Mouse (Mus musculus) kidney, embryonic 14.5 days (tissue): ENCODE data around the gene Ighmbp2. TPM values are rescaled to one million over a fixed set of nuclear protein-coding genes. Genes with fewer than 3 reads are reported as not detected.

Experiments
- ATAC-seq: fragments of 200-750 bp; cut with Nextera tagmentation; 2 replicates; pipeline ENCODE4 v1.8.0; 2017; ENCODE audit warnings: moderate number of reproducible peaks, mild to moderate bottlenecking, moderate TSS enrichment, moderate library complexity; ENCODE audit not compliant: low FRiP score, low TSS enrichment
- H3K27ac ChIP-seq: fragments of 300-500 bp; sonication (generic); 2 replicates; pipeline ENCODE4 v1.5.1; 2014; ENCODE audit warnings: low read depth, mild to moderate bottlenecking, low read length, moderate library complexity, mixed read lengths
- H3K27me3 ChIP-seq: fragments of 300-500 bp; sonication (generic); 2 replicates; pipeline ENCODE4 v1.6.1; 2014; ENCODE audit warnings: mild to moderate bottlenecking, low read length; ENCODE audit not compliant: control insufficient read depth, insufficient read depth
- H3K36me3 ChIP-seq: fragments of 300-500 bp; sonication (generic); 2 replicates; pipeline ENCODE4 v1.6.1; 2014; ENCODE audit warnings: low read length, mixed read lengths; ENCODE audit not compliant: control insufficient read depth, insufficient read depth
- H3K4me1 ChIP-seq: fragments of 300-500 bp; sonication (generic); 2 replicates; pipeline ENCODE4 v1.6.1; 2014; ENCODE audit warnings: low read length, mixed read lengths; ENCODE audit not compliant: control insufficient read depth, insufficient read depth
- H3K4me2 ChIP-seq: fragments of 300-500 bp; sonication (generic); replicated peaks from 2 replicates; pipeline ENCODE4 v1.6.1; 2014; ENCODE audit warnings: low read depth, mild to moderate bottlenecking, low read length
- H3K4me3 ChIP-seq: fragments of 300-500 bp; sonication (generic); 2 replicates; pipeline ENCODE4 v1.5.1; 2014; ENCODE audit warnings: mild to moderate bottlenecking, low read length
- H3K9ac ChIP-seq: fragments of 300-500 bp; sonication (generic); 2 replicates; pipeline ENCODE4 v1.6.1; 2014; ENCODE audit warnings: low read depth, mild to moderate bottlenecking, low read length, moderate library complexity
- H3K9me3 ChIP-seq: fragments of 300-500 bp; sonication (generic); 2 replicates; pipeline ENCODE4 v1.6.1; 2016; ENCODE audit warnings: low read length; ENCODE audit not compliant: control insufficient read depth
- WGBS: fragments of 180-500 bp; shearing (Covaris S2); extraction: QIAGEN DNeasy Blood & Tissue Kit; methylation state at CpG from one replicate; pipeline ENCODE4 v1.1.7; 2014; 5-methylcytosine and 5-hydroxymethylcytosine counted together
- polyA plus RNA-seq: library from polyadenylated mRNA; unstranded; fragments of >200 nt; fragmentation: Nextera tagmentation; extraction: Ambion mirVana; gene quantifications from 2 replicates; pipeline ENCODE4 v1.2.1, GENCODE M21; 2014

Ighmbp2 gene
- polyA plus RNA-seq, 1 experiment from 2014 or later, result 8.8 TPM

DNA sequence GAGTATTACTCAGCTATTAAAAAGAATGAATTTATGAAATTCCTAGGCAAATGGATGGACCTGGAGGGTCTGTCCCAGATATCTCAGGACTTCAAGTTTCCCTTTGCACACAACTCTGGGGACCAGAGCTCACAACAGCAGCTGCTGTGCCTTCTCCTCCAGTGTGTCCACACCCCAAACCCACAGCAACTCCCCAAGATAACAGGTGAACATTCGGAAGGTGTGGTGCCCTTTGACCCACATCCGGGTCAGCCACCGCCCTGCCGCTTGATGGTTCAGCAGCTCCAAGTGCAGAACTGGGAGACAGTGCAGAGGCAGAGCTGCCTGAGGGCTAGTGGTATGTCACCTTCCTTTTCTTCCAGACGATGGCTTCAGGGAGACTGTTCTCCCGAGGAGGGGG, 12.4 kb upstream of the Ighmbp2 start:
- Histone ChIP-seq H3K9ac (no peak overlapping the region), H3K9me3 (no peaks in the 10 kb centered on the region), H3K36me3 (peaks cover 12% of the 10 kb centered on the region), H3K4me3 (no peak overlapping the region), H3K27me3 (no peaks in the 10 kb centered on the region), H3K27ac (no peak overlapping the region), H3K4me2 (no peak overlapping the region), H3K4me1 (no peaks in the 10 kb centered on the region)
- WGBS, result 85% methylated on average over 6 of the region's 6 CpGs
- no peak for ATAC-seq

DNA sequence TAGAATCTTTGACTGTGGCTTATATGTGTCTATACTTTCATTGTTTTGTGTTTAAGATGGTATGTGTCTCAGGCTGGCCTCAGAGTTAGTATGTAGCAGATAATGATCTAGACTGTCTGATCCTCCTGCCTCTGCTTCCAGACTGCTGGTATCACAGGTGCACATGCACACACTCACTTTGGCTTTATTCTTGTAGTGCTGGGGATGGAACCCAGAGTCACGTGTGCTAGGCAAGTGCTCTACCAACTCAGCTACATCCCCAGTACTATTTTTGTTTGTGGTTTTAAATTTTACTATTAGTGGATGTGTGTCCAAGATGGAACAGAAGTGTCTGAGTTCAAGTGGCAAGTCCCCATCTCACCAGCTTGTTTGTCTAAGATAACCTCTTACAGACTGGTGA, 10.2 kb upstream of the Ighmbp2 start:
- Histone ChIP-seq H3K36me3 (peaks cover 26% of the 10 kb centered on the region), H3K4me1 (no peaks in the 10 kb centered on the region), H3K9me3 (no peaks in the 10 kb centered on the region), H3K27ac (no peak overlapping the region), H3K4me3 (no peak overlapping the region), H3K9ac (no peak overlapping the region), H3K27me3 (no peaks in the 10 kb centered on the region), H3K4me2 (no peak overlapping the region)
- no peak for ATAC-seq
- 91% methylated on average over 1 of the region's 1 CpGs for WGBS

DNA sequence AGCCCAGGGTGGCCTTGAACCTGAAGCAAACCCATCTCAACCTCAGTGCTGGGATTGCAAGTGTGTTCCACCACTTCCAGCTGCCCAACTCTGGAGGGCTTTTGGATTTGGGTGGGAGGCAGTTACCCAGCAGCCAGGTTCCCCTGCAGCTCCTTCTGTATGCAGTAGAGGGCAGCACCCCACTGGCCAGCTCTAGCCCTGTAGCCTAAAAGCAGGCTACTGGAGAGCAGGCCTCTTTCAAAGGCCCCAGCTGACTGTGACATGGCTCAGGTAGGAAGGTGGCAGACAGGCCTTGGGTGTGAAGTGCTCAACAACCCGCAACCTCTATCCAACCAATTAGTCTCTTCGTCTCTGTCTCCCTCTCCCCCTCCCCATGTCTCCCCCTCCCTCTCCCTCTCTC, 9.2 kb upstream of the Ighmbp2 start:
- Histone ChIP-seq H3K9me3 (no peaks in the 10 kb centered on the region), H3K27ac (no peak overlapping the region), H3K4me1 (no peaks in the 10 kb centered on the region), H3K4me2 (no peak overlapping the region), H3K36me3 (peaks cover 32% of the 10 kb centered on the region), H3K27me3 (no peaks in the 10 kb centered on the region), H3K4me3 (no peak overlapping the region), H3K9ac (no peak overlapping the region)
- peak; percentile 79 for ATAC-seq
- WGBS, result 54% methylated on average over 2 of the region's 2 CpGs

DNA sequence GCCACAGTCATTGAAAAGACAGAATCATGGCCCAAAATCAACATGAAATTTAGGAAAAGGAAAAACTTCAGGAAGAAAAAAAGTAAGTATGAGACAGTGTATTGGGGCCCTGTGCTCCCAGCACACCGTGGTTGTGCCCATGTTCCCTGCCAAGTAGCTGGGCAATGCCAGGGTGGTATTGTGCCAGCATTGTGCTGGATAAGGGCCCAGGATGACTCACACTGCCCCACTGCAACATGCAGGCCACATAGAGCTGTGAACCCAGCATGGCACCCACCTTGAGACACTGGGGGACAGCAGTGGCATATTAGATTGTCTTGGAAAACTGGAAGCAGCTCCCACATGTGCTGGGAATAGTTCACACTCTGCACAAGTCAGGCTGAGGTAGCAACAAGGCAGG, 6.2 kb upstream of the Ighmbp2 start:
- no peaks in the 10 kb centered on the region for H3K27me3 ChIP-seq
- no peak overlapping the region for H3K4me2 ChIP-seq
- no peaks in the 10 kb centered on the region for H3K4me1 ChIP-seq
- H3K27ac ChIP-seq, result no peak overlapping the region
- no peak overlapping the region for H3K4me3 ChIP-seq
- no peak for ATAC-seq
- H3K9me3 ChIP-seq, result no peaks in the 10 kb centered on the region
- H3K36me3 ChIP-seq, result peaks cover 48% of the 10 kb centered on the region
- 95% methylated on average over 1 of the region's 1 CpGs for WGBS
- no peak overlapping the region for H3K9ac ChIP-seq

DNA sequence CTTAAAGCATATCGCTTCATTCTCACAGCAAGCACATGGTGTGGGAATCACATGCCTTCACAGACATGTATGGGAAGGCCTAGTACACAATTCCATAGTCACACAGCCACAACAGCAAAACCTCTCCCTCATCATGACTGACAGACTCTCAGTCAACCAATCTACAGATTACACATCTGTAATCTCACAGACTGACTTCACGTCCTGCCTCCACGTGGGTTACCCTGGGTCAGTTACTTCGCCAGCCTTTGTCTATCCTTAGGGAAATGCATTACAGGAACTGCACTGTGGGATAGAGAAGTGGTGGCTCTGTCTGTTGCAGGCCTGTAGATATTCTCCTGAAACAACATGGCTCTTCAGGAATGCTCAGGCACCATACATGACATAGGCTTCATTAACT, 931 bp downstream of the Ighmbp2 start:
- Histone ChIP-seq H3K9me3 (no peaks in the 10 kb centered on the region), H3K4me1 (peaks cover 6% of the 10 kb centered on the region), H3K27ac (no peak overlapping the region), H3K27me3 (no peaks in the 10 kb centered on the region), H3K4me2 (peak overlapping the region; percentile 60), H3K4me3 (peak overlapping the region; percentile 61), H3K9ac (peak overlapping the region; percentile 91; the same call in 1 of the 2 replicates), H3K36me3 (peaks cover 37% of the 10 kb centered on the region)
- 68% methylated on average over 4 of the region's 4 CpGs for WGBS
- no peak for ATAC-seq

DNA sequence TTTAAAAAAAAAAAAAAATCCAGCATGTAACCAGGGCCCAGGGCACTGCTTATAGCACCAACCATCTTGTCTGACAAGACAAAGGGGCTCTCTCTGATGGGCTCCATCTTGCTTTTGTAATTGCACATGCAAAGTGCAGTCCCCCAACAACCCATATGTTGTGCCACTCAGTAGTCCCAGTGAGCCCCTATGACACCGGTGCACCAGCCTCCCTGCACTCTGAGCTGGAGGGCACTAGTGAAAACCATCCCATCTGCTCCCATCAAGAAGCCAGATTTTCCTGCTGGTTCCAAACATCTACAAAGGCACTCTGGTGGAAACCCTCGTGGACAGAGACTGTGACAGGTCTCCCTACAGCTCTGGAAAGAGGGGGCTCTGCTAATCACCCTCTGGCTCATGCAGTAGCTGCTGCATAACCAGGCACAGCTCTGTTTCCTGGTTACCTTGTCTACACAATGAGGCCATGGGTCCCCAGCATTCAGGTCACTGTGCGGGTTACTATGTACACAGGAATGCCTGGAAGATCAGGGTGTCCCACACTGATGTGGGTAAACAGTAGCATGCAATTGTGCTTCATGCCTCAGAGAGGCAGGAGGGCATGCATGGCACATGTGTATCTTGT, 7.0 kb downstream of the Ighmbp2 start:
- 90% methylated on average over 3 of the region's 3 CpGs for WGBS
- no peak for ATAC-seq

DNA sequence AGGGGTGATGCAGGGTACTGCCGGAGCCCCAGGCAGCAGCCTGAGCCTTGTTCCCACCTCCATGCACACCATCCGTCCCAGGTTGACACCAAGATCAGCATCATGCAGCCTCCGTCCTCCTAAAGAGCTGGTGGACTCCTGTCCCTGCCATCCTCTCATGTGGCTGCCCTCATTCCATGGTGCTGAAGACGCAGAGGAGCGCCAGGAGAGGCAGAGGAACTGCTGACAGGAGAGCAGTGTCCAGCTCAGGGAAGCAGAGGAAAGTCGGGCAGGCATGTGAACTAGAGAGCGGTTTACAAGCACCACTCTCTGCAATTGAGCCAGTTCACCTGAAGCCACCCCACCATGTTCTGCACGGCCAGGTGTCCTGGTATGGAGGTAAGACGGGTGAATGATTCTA, 9.5 kb downstream of the Ighmbp2 start:
- no peaks in the 10 kb centered on the region for H3K4me1 ChIP-seq

More for the DNA sequence above, 7.0 kb downstream of the Ighmbp2 start:
- no peaks in the 10 kb centered on the region for H3K9me3 ChIP-seq
- H3K27me3 ChIP-seq, result no peaks in the 10 kb centered on the region
- no peak overlapping the region for H3K9ac ChIP-seq
- no peaks in the 10 kb centered on the region for H3K4me1 ChIP-seq
- no peak overlapping the region for H3K27ac ChIP-seq
- no peak overlapping the region for H3K4me3 ChIP-seq
- no peak overlapping the region for H3K4me2 ChIP-seq
- H3K36me3 ChIP-seq, result peaks cover 77% of the 10 kb centered on the region

DNA sequence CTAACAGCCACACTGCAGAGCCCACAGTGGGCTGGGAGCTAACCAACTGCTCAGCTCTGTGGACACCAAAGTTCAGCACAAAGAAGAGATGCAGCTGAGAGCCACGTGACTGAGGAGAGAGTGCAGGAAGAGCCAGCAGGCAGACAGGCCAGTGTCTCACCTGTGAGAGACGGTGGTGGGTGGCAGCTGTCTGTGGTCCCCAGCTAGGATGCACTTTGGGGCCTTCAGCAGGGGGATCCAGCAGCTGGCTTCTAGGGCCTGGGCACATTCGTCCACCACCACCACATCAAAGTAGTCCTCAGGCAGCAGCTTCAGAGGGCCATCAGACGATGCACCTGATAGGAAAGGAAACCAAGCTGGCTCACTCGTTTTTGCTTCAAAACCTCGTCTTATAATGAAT, 11.5 kb downstream of the Ighmbp2 start:
- H3K4me3 ChIP-seq, result no peak overlapping the region
- no peaks in the 10 kb centered on the region for H3K9me3 ChIP-seq
- no peaks in the 10 kb centered on the region for H3K27me3 ChIP-seq
- WGBS, result 91% methylated on average over 6 of the region's 6 CpGs
- H3K4me1 ChIP-seq, result no peaks in the 10 kb centered on the region
- no peak overlapping the region for H3K9ac ChIP-seq
- no peak overlapping the region for H3K27ac ChIP-seq
- no peak overlapping the region for H3K4me2 ChIP-seq
- no peak for ATAC-seq
- peaks cover 88% of the 10 kb centered on the region for H3K36me3 ChIP-seq

More for the DNA sequence above, 9.5 kb downstream of the Ighmbp2 start:
- H3K27ac ChIP-seq, result no peak overlapping the region
- no peaks in the 10 kb centered on the region for H3K27me3 ChIP-seq
- no peaks in the 10 kb centered on the region for H3K9me3 ChIP-seq
- 95% methylated on average over 9 of the region's 9 CpGs for WGBS
- peaks cover 82% of the 10 kb centered on the region for H3K36me3 ChIP-seq
- H3K9ac ChIP-seq, result no peak overlapping the region
- no peak overlapping the region for H3K4me3 ChIP-seq
- H3K4me2 ChIP-seq, result no peak overlapping the region
- ATAC-seq, result no peak

DNA sequence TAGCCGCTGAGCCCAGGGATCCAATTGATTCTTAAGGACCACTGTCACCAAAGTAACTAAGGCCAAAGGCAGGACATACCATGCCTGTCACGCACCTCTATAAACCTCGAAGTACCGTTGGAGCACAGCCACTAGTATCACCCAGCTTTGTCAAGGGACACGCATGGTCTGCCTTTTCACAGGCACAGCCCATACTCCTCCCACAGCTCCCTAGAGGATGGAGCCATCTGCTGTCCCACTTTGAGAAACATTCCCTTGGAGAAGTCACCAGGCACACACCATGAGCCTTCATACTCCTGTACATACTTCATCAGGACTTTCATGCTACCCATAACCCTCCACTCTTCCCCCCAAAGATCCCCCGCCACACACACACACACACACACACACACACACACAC, 13.0 kb downstream of the Ighmbp2 start:
- peaks cover 90% of the 10 kb centered on the region for H3K36me3 ChIP-seq
- H3K4me1 ChIP-seq, result no peaks in the 10 kb centered on the region
- no peak for ATAC-seq
- no peak overlapping the region for H3K9ac ChIP-seq
- 97% methylated on average over 6 of the region's 6 CpGs for WGBS
- H3K27me3 ChIP-seq, result no peaks in the 10 kb centered on the region
- H3K27ac ChIP-seq, result no peak overlapping the region
- H3K4me3 ChIP-seq, result no peak overlapping the region
- no peak overlapping the region for H3K4me2 ChIP-seq
- no peaks in the 10 kb centered on the region for H3K9me3 ChIP-seq
